Mouse (Mus musculus) cerebellum, adult 2 months (tissue): ENCODE measurements around the gene Cacng1. TPM values are rescaled to one million over a fixed set of nuclear protein-coding genes. Genes with fewer than 3 reads are reported as not detected.
A peak's percentile ranks its signal among the peaks of the same experiment; 100 is the strongest.

Experiments used
- DNase-seq, 2 experiments: peaks; one replicate each; pipeline ENCODE4 v3.0.0; 2021
- H3K27ac ChIP-seq: fragments of 200-500 bp; 2 replicates; pipeline ENCODE4 v1.5.1; 2012; ENCODE audit warnings: low read length, control low read depth, inconsistent platforms; ENCODE audit not compliant: insufficient read depth
- H3K27me3 ChIP-seq: fragments of 200-500 bp; 2 replicates; pipeline ENCODE4 v1.6.1; 2012; ENCODE audit warnings: inconsistent platforms, mild to moderate bottlenecking, low read length, moderate library complexity; ENCODE audit not compliant: control insufficient read depth, insufficient read depth
- H3K4me1 ChIP-seq: fragments of 200-500 bp; 2 replicates; pipeline ENCODE4 v1.6.1; 2011; ENCODE audit warnings: low read length; ENCODE audit not compliant: control insufficient read depth, insufficient read depth
- H3K4me3 ChIP-seq: fragments of 200-500 bp; replicated peaks from 2 replicates; pipeline ENCODE3; 2011; ENCODE audit warnings: mild to moderate bottlenecking, low read depth, low read length, control low read depth; ENCODE audit not compliant: insufficient read depth
- CTCF ChIP-seq: fragments of 200-500 bp; IDR thresholded peaks from 2 replicates; pipeline ENCODE4 v1.5.1; 2011; ENCODE audit warnings: low read depth, mild to moderate bottlenecking, control low read depth, low read length, moderate library complexity, borderline replicate concordance; ENCODE audit not compliant: insufficient read depth
- POLR2A ChIP-seq: fragments of 200-500 bp; IDR thresholded peaks from 2 replicates; pipeline ENCODE4 v1.6.1; 2011; ENCODE audit warnings: low read length, control low read depth, borderline replicate concordance; ENCODE audit not compliant: insufficient read depth
- WGBS: fragments of 180-500 bp; shearing (Covaris S2); methylation state at CpG from one replicate; pipeline ENCODE4 v1.1.7; 2018; 5-methylcytosine and 5-hydroxymethylcytosine counted together
- polyA plus RNA-seq: library from polyadenylated mRNA; depleted of rRNA; stranded (reverse); fragments of >200 nt; gene quantifications from 2 replicates; pipeline ENCODE4 v1.2.3, GENCODE M21; 2012

The Cacng1 gene
- polyA plus RNA-seq, 1 experiment: 0.13 TPM

GRCm38 (mm10) chr11:107705060-107705459, 11.3 kb downstream of the Cacng1 start:
- Histone ChIP-seq H3K27me3 (no peaks in the 10 kb centered on the region; the same call in 1 of the 2 replicates), H3K27ac (no peak overlapping the region), H3K4me1 (peaks cover 22% of the 10 kb centered on the region), H3K4me3 (no peak overlapping the region)
- DNase-seq: no peak
- 52% methylated on average over 6 of the region's 6 CpGs for WGBS
- no peak for TF ChIP-seq POLR2A
- no peak for TF ChIP-seq CTCF

GRCm38 (mm10) chr11:107703272-107704134, 12.8 kb downstream of the Cacng1 start:
- Histone ChIP-seq H3K4me3 (peak overlapping the region; percentile 27), H3K27me3 (no peaks in the 10 kb centered on the region; the same call in 1 of the 2 replicates), H3K27ac (no peak overlapping the region), H3K4me1 (peaks cover 22% of the 10 kb centered on the region)
- TF ChIP-seq CTCF (no peak), POLR2A (no peak)
- peak in 1 of 2 experiments; percentile 29 for DNase-seq
- WGBS: 18% methylated on average over 27 of the region's 27 CpGs

GRCm38 (mm10) chr11:107699967-107700366, 16.4 kb downstream of the Cacng1 start:
- WGBS: 94% methylated on average over 4 of the region's 4 CpGs

GRCm38 (mm10) chr11:107693338-107693737, 23.0 kb downstream of the Cacng1 start:
- WGBS: 85% methylated on average over 6 of the region's 6 CpGs
- H3K4me1 ChIP-seq: no peaks in the 10 kb centered on the region
- H3K27me3 ChIP-seq: no peaks in the 10 kb centered on the region
- H3K4me3 ChIP-seq: no peak overlapping the region
- no peak for TF ChIP-seq POLR2A
- TF ChIP-seq CTCF: no peak
- no peak overlapping the region for H3K27ac ChIP-seq
- DNase-seq: no peak

More at GRCm38 (mm10) chr11:107699967-107700366, 16.4 kb downstream of the Cacng1 start:
- no peak overlapping the region for H3K4me3 ChIP-seq
- DNase-seq: no peak
- TF ChIP-seq POLR2A (no peak), CTCF (no peak)
- peaks cover 16% of the 10 kb centered on the region for H3K4me1 ChIP-seq
- no peak overlapping the region for H3K27ac ChIP-seq
- no peaks in the 10 kb centered on the region for H3K27me3 ChIP-seq

GRCm38 (mm10) chr11:107691569-107691968, 24.8 kb downstream of the Cacng1 start:
- no peak for TF ChIP-seq POLR2A
- TF ChIP-seq CTCF: no peak
- 49% methylated on average over 8 of the region's 8 CpGs for WGBS
- Histone ChIP-seq H3K27me3 (no peaks in the 10 kb centered on the region), H3K27ac (no peak overlapping the region), H3K4me3 (no peak overlapping the region), H3K4me1 (no peaks in the 10 kb centered on the region)
- DNase-seq: no peak

- no peaks in the 10 kb centered on the region; the same call in 1 of the 2 replicates for H3K4me1 ChIP-seq
- no peak overlapping the region for H3K27ac ChIP-seq
- no peak overlapping the region for H3K4me3 ChIP-seq
- WGBS: 97% methylated on average over 10 of the region's 10 CpGs
- DNase-seq: no peak
- no peaks in the 10 kb centered on the region for H3K27me3 ChIP-seq
- TF ChIP-seq POLR2A: no peak
- TF ChIP-seq CTCF: no peak
Measured at GRCm38 (mm10) chr11:107688480-107688879, 27.8 kb downstream of the Cacng1 start.

- H3K27ac ChIP-seq: no peak overlapping the region
- no peak for DNase-seq
- no peaks in the 10 kb centered on the region for H3K27me3 ChIP-seq
- TF ChIP-seq POLR2A: no peak
- TF ChIP-seq CTCF: no peak
- no peak overlapping the region for H3K4me3 ChIP-seq
- 90% methylated on average over 20 of the region's 20 CpGs for WGBS
- H3K4me1 ChIP-seq: no peaks in the 10 kb centered on the region; the same call in 1 of the 2 replicates
Measured at GRCm38 (mm10) chr11:107686290-107686689, 30.0 kb downstream of the Cacng1 start.

- 43% methylated on average over 19 of the region's 19 CpGs for WGBS
- Histone ChIP-seq H3K27me3 (no peaks in the 10 kb centered on the region), H3K4me1 (no peaks in the 10 kb centered on the region; the same call in 1 of the 2 replicates), H3K4me3 (no peak overlapping the region), H3K27ac (no peak overlapping the region)
- no peak for DNase-seq
- no peak for TF ChIP-seq POLR2A
- TF ChIP-seq CTCF: peak; percentile 13; the same call in 1 of the 2 replicates
Measured at GRCm38 (mm10) chr11:107683544-107684465, 32.5 kb downstream of the Cacng1 start.
